Mouse (Mus musculus) forebrain, embryonic 16.5 days (tissue): Measurements from ENCODE around the gene Gtf3c5. TPM values are rescaled to one million over a fixed set of nuclear protein-coding genes. Genes with fewer than 3 reads are reported as not detected.

Experiments
- ATAC-seq: fragments of 200-750 bp; cut with Nextera tagmentation; 2 replicates; pipeline ENCODE4 v1.8.0; 2017; ENCODE audit warnings: mild to moderate bottlenecking, moderate library complexity
- H3K27ac ChIP-seq: fragments of 300-500 bp; sonication (generic); 2 replicates; pipeline ENCODE4 v1.5.1; 2014; ENCODE audit warnings: low read length, control low read depth
- H3K27me3 ChIP-seq: fragments of 300-500 bp; sonication (generic); replicated peaks from 2 replicates; pipeline ENCODE4 v1.6.1; 2014; ENCODE audit warnings: low read length; ENCODE audit not compliant: control insufficient read depth, insufficient read depth
- H3K36me3 ChIP-seq: fragments of 300-500 bp; sonication (generic); 2 replicates; pipeline ENCODE4 v1.6.1; 2014; ENCODE audit not compliant: control insufficient read depth, insufficient read depth
- H3K4me1 ChIP-seq: fragments of 300-500 bp; sonication (generic); replicated peaks from 2 replicates; pipeline ENCODE4 v1.6.1; 2014; ENCODE audit warnings: low read length; ENCODE audit not compliant: control insufficient read depth, insufficient read depth
- H3K4me2 ChIP-seq: fragments of 300-500 bp; sonication (generic); 2 replicates; pipeline ENCODE4 v1.6.1; 2014; ENCODE audit warnings: mild to moderate bottlenecking, low read length, control low read depth
- H3K4me3 ChIP-seq: fragments of 300-500 bp; sonication (generic); replicated peaks from 2 replicates; pipeline ENCODE4 v1.5.1; 2014; ENCODE audit warnings: mild to moderate bottlenecking, low read length, control low read depth
- H3K9ac ChIP-seq: fragments of 300-500 bp; sonication (generic); replicated peaks from 2 replicates; pipeline ENCODE4 v1.6.1; 2014; ENCODE audit warnings: low read depth, low read length, control low read depth
- H3K9me3 ChIP-seq: fragments of 300-500 bp; sonication (generic); 2 replicates; pipeline ENCODE4 v1.6.1; 2016; ENCODE audit warnings: low read length; ENCODE audit not compliant: control insufficient read depth
- WGBS: fragments of 180-500 bp; shearing (Covaris S2); extraction: QIAGEN DNeasy Blood & Tissue Kit; methylation state at CpG from one replicate; pipeline ENCODE4 v1.1.7; 2014; 5-methylcytosine and 5-hydroxymethylcytosine counted together
- polyA plus RNA-seq: library from polyadenylated mRNA; unstranded; fragments of >200 nt; fragmentation: Nextera tagmentation; extraction: Ambion mirVana; gene quantifications from 2 replicates; pipeline ENCODE4 v1.2.1, GENCODE M21; 2015

Gene Gtf3c5
- polyA plus RNA-seq, 1 experiment from 2014 or later, result 43.3 TPM

DNA sequence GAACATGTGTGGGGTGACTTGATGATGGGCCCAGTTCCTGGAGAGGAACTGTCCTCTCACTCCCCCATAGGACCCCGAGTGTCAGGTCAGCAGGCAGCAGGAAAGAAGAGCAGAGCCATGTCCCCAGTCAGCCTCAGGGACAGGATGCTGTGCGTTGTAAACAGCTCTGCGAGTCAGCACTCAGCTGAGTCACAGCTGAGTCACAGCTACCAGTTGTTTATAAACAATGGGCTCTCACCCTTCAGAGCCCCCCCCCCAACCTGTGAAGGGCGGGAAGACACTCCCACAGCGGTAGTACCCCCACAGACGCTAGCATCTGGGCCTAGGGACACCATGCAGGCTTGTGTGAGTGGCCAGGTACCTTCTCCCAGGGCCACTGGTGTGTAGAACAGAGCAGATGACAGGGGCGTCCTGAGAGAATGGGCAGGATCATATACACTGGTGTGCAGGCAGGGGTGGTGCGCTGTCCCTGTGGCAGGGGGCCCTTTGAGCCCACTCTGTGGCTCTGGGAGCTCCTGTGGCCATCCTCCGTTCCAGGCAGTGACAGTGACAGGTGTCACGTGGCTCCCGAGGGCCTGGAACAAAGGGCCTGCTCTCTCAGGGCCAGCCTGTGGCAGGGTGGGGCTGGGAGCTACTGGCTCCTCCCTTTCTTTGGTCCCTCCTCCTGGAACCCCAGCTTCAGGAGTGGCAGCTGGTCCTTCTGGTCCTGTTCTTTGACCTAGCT lies 58.2 kb downstream of the Gtf3c5 start:
- peak overlapping the region; percentile 32 for H3K9ac ChIP-seq
- peak overlapping the region; percentile 13; the same call in 1 of the 2 replicates for H3K4me2 ChIP-seq
- H3K27ac ChIP-seq, result peak overlapping the region; percentile 65
- no peak overlapping the region for H3K4me3 ChIP-seq
- no peaks in the 10 kb centered on the region for H3K36me3 ChIP-seq
- no peaks in the 10 kb centered on the region for H3K9me3 ChIP-seq
- no peaks in the 10 kb centered on the region for H3K27me3 ChIP-seq
- peak; percentile 32 for ATAC-seq
- peaks cover 62% of the 10 kb centered on the region for H3K4me1 ChIP-seq
- WGBS, result 23% methylated on average over 11 of the region's 11 CpGs

GRCm38 (mm10) chr2:28524406-28524805 lies 59.1 kb downstream of the Gtf3c5 start:
- H3K27ac ChIP-seq, result no peak overlapping the region
- H3K4me1 ChIP-seq, result peaks cover 65% of the 10 kb centered on the region

GRCm38 (mm10) chr2:28523643-28524117 lies 59.9 kb downstream of the Gtf3c5 start:
- H3K36me3 ChIP-seq, result no peaks in the 10 kb centered on the region
- no peak overlapping the region for H3K4me3 ChIP-seq
- peak; percentile 92 for ATAC-seq
- no peaks in the 10 kb centered on the region for H3K9me3 ChIP-seq
- peaks cover 67% of the 10 kb centered on the region for H3K4me1 ChIP-seq
- no peaks in the 10 kb centered on the region for H3K27me3 ChIP-seq
- peak overlapping the region; percentile 75 for H3K27ac ChIP-seq
- no peak overlapping the region for H3K9ac ChIP-seq
- 6% methylated on average over 5 of the region's 5 CpGs for WGBS
- H3K4me2 ChIP-seq, result no peak overlapping the region

More at GRCm38 (mm10) chr2:28524406-28524805, 59.1 kb downstream of the Gtf3c5 start:
- Histone ChIP-seq H3K4me3 (no peak overlapping the region), H3K27me3 (no peaks in the 10 kb centered on the region), H3K9me3 (no peaks in the 10 kb centered on the region), H3K36me3 (no peaks in the 10 kb centered on the region), H3K4me2 (no peak overlapping the region), H3K9ac (no peak overlapping the region; the same call in 1 of the 2 replicates)
- ATAC-seq, result no peak
- WGBS, result 76% methylated on average over 10 of the region's 10 CpGs

DNA sequence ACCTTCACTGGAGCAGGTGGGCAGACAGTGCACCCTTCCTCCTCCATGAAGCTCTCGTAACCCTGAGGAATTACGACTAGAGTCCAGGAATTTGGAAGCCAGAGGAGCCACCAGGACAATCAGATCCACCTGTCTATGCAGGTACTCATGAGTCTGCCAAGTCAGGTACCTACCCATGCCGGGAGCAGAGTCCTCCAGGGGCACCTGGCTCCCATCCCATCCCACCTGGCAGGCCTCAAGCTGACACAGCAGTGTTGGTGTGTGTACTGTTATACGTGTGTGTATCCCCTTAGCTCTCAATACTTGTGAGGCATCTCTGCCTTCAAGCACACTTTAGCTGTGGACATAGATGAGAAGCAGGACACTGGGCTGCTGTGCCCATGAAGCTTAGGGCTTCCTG lies 61.4 kb downstream of the Gtf3c5 start:
- Histone ChIP-seq H3K9ac (no peak overlapping the region), H3K4me1 (peaks cover 73% of the 10 kb centered on the region), H3K4me2 (no peak overlapping the region), H3K4me3 (no peak overlapping the region), H3K36me3 (no peaks in the 10 kb centered on the region), H3K27ac (no peak overlapping the region), H3K27me3 (no peaks in the 10 kb centered on the region), H3K9me3 (no peaks in the 10 kb centered on the region)
- ATAC-seq, result no peak
- WGBS, result 81% methylated on average over 4 of the region's 4 CpGs

DNA sequence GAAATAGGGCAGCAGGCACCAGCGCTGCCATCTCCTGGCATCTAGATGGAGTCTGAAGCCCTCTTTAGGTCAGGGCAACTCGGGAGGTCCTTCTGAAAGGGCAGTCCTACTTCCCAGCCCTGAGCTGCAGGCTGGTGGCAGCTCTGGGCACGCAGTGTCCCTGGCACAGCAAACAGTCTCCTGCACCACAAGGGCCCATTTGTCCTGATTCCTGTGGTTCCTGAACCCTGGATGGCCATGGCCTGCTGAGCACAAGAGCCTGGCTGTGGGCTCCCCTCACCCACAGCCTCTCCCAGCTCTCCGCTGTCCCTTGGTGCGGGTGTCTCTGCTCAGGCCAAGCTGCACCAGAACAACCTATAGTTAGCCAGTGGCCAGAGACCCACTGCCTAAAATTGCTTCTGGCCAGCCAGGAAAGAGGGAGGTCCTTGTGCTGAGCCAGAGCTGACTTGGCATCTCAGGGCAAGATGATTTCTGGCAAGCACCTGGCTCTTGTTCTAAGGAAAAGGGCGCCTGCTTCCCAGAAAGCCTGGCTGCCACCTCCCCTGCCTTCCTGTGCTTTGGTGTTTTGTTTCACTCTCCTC lies 61.9 kb downstream of the Gtf3c5 start:
- WGBS, result 70% methylated on average over 6 of the region's 6 CpGs
- Histone ChIP-seq H3K4me3 (no peak overlapping the region), H3K36me3 (no peaks in the 10 kb centered on the region), H3K4me2 (no peak overlapping the region), H3K9ac (no peak overlapping the region), H3K9me3 (no peaks in the 10 kb centered on the region), H3K27ac (no peak overlapping the region), H3K27me3 (no peaks in the 10 kb centered on the region), H3K4me1 (peaks cover 76% of the 10 kb centered on the region)
- no peak for ATAC-seq

DNA sequence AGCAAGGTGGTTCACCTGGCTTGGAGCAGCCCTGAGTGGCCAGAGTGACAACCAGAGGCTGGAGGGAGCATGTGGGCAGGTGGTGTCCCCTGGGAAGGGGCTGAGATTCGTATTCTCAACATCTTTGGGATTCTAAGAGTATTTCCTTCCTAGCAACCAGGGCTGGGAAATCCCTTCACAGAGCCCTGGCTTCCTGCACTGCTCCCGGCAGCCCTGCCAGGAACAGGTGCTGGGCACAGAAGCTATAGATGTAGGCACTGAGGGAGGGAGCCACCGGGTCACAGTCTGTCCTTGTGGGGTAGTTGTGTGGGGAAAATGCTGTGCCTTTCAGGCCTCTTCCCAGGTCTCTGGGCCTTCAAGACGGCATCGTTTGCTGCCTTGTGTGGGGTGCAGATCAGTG lies 63.0 kb downstream of the Gtf3c5 start:
- H3K9me3 ChIP-seq, result no peaks in the 10 kb centered on the region

GRCm38 (mm10) chr2:28518231-28518630 lies 65.3 kb downstream of the Gtf3c5 start:
- H3K4me2 ChIP-seq, result peak overlapping the region; percentile 26
- no peaks in the 10 kb centered on the region for H3K9me3 ChIP-seq
- WGBS, result 23% methylated on average over 2 of the region's 2 CpGs
- H3K36me3 ChIP-seq, result no peaks in the 10 kb centered on the region
- no peak overlapping the region for H3K4me3 ChIP-seq
- peak; percentile 41 for ATAC-seq
- H3K4me1 ChIP-seq, result peaks cover 70% of the 10 kb centered on the region
- no peak overlapping the region for H3K9ac ChIP-seq
- H3K27me3 ChIP-seq, result no peaks in the 10 kb centered on the region
- peak overlapping the region; percentile 66 for H3K27ac ChIP-seq

More for the DNA sequence above, 63.0 kb downstream of the Gtf3c5 start:
- H3K4me1 ChIP-seq, result peaks cover 75% of the 10 kb centered on the region
- H3K36me3 ChIP-seq, result no peaks in the 10 kb centered on the region
- WGBS, result 59% methylated on average over 5 of the region's 5 CpGs
- no peak overlapping the region for H3K9ac ChIP-seq
- no peak for ATAC-seq
- H3K27me3 ChIP-seq, result no peaks in the 10 kb centered on the region
- no peak overlapping the region for H3K4me3 ChIP-seq
- H3K27ac ChIP-seq, result no peak overlapping the region
- no peak overlapping the region for H3K4me2 ChIP-seq

- Histone ChIP-seq H3K27me3 (no peaks in the 10 kb centered on the region), H3K4me1 (peaks cover 70% of the 10 kb centered on the region), H3K27ac (peak overlapping the region; percentile 66), H3K36me3 (no peaks in the 10 kb centered on the region), H3K9ac (no peak overlapping the region), H3K4me2 (peak overlapping the region; percentile 24; the same call in 1 of the 2 replicates), H3K9me3 (no peaks in the 10 kb centered on the region), H3K4me3 (no peak overlapping the region)
- ATAC-seq, result no peak
- 45% methylated on average over 5 of the region's 5 CpGs for WGBS
These were observed 66.2 kb downstream of the Gtf3c5 start for GRCm38 (mm10) chr2:28517206-28517909.
